Mouse (Mus musculus): Measurements from ENCODE around the gene Pbx1.

- no peak for TF ChIP-seq CTCF (IDR thresholded peaks at IDR 0.05; ENCODE audit: borderline replicate concordance, extremely low read depth, insufficient read depth, insufficient read length)
- no peak for TF ChIP-seq POLR2A (IDR thresholded peaks at IDR 0.05; ENCODE audit: borderline replicate concordance, extremely low read depth, insufficient read depth, insufficient read length, poor library complexity, severe bottlenecking)
Observed at GRCm38 (mm10) chr1:168362464-168362863, 69.6 kb downstream of the Pbx1 start.

All from brain, embryonic 14.5 days (tissue).